Mouse (Mus musculus): ENCODE data around the gene Akap9.

DNA sequence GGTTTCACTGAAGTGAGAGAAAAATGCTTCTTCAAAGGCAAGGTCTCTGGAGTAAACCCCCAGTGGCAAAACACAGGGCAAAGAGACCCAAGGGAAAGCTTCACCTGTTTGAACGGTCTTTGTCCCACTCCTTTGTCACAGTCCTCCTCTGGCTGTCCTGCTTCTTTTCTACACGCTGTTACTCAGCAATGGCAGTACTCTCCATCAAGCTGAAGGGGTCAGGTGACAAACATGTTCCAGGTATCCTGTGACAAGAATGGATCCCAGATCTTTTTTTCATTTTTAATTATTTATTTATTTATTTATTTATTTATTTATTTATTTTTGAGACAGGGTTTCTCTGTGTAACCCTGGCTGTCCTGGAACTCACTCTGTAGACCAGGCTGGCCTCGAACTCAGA lies 5.7 kb downstream of the Akap9 start:
- no peak for TF ChIP-seq GATA1 (IDR thresholded peaks at IDR 0.05; ENCODE audit: borderline replicate concordance, low read length)
- no peak for TF ChIP-seq FLI1 (IDR thresholded peaks at IDR 0.05; ENCODE audit: low read length)

All from megakaryocyte, embryonic 14.5 days (primary cell).